Mouse (Mus musculus): ENCODE data around the gene Tubg2. TPM values are rescaled to one million over a fixed set of nuclear protein-coding genes. Genes with fewer than 3 reads are reported as not detected.

Tubg2 gene
- polyA plus RNA-seq, 1 experiment from 2014 or later, result 2.3 TPM

DNA sequence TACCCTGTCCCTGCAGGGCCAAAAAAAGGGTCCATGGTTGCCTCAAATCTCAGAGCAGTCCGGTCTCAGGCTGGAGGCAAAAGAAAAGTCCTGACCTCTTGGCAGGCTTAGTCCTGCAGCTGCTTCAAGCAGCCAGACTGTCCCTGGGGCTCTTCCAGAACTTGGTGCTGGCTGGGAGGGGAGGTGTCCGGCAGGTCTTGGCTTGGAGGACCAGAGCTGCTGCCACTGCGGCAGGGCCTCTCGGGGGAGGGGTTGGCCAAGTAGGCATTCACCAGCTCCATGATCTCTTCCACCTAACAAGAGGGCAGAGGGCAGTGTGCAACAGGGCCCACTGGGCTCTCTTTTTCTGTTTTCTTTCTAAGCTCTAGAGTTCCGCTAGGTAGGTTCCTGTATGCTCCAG, 7.1 kb downstream of the Tubg2 start:
- no peak for DNase-seq (ENCODE audit: extremely low spot score, low spot score)
- WGBS, result 55% methylated on average over 5 of the region's 5 CpGs
- H3K27me3 ChIP-seq (ENCODE audit: poor library complexity, severe bottlenecking), result peaks cover 76% of the 10 kb centered on the region
- H3K4me1 ChIP-seq, result peaks cover 38% of the 10 kb centered on the region
- no peaks in the 10 kb centered on the region for H3K9me3 ChIP-seq
- no peak overlapping the region for H3K27ac ChIP-seq
- H3K36me3 ChIP-seq (replicated peaks), result peaks cover 24% of the 10 kb centered on the region
- no peak overlapping the region for H3K4me3 ChIP-seq

DNA sequence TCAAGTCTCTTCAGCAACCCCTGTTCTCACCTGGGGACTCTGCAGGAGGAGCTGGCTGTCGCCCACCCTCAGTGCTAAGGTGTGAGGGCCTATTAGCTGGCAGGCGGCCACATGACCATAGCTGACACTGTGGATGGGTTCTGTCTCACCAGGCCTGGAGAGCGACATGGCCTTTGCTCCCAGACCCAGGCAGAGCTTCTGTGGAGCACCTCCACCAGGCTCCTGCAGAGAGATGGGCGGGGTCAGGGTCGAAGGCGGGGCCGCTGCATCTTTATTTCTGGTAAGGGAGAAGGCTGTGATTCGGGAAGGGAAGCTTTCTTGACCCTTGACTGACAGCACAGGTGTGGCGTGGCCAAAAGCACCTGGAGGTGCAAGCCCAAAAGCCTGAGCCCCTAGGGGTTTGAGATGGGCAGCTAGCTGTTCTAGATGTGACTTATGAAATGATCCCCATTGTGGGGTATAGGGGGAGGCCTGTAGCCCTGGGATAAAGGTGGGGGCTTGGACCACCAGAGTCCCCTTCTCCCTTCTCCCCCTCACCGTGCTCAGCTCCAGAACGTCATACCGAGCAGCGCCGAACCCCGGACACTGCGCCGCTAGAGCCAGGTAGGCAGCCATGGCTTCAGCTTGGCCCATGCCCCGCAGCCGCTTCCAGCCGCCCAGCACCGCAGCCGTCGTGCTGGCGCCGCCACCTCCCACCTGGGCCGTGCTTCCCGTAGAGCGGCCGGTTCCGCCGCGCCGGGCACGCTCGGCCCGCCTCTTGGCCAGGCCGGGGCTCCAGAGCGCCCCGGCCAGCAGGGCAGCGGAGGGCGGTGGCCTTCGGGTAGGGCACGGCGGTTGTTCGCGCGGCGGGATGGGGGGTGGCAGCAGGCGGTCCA, 8.0 kb downstream of the Tubg2 start:
- WGBS, result 5% methylated on average over 49 of the region's 49 CpGs
- peaks cover 40% of the 10 kb centered on the region for H3K4me1 ChIP-seq
- peaks cover 28% of the 10 kb centered on the region for H3K36me3 ChIP-seq (replicated peaks)
- H3K9me3 ChIP-seq, result no peaks in the 10 kb centered on the region
- DNase-seq (ENCODE audit: extremely low spot score, low spot score), result no peak
- 0 out of 2 replicates have a peak overlapping the region, but pooled peaks have one; percentile 22 for H3K27ac ChIP-seq
- H3K27me3 ChIP-seq (ENCODE audit: poor library complexity, severe bottlenecking), result peaks cover 80% of the 10 kb centered on the region
- peak overlapping the region; percentile 43 for H3K4me3 ChIP-seq

GRCm38 (mm10) chr11:101164351-101164665, 8.6 kb downstream of the Tubg2 start:
- 2% methylated on average over 21 of the region's 21 CpGs for WGBS
- H3K9me3 ChIP-seq, result no peaks in the 10 kb centered on the region
- DNase-seq (ENCODE audit: extremely low spot score, low spot score), result no peak
- H3K4me3 ChIP-seq, result peak overlapping the region; percentile 43
- H3K27ac ChIP-seq, result 0 out of 2 replicates have a peak overlapping the region, but pooled peaks have one; percentile 22
- H3K27me3 ChIP-seq (ENCODE audit: poor library complexity, severe bottlenecking), result peaks cover 86% of the 10 kb centered on the region
- peaks cover 28% of the 10 kb centered on the region for H3K36me3 ChIP-seq (replicated peaks)
- peaks cover 46% of the 10 kb centered on the region for H3K4me1 ChIP-seq

GRCm38 (mm10) chr11:101164677-101165580, 9.2 kb downstream of the Tubg2 start:
- DNase-seq (ENCODE audit: extremely low spot score, low spot score), result no peak

GRCm38 (mm10) chr11:101166357-101166756, 10.7 kb downstream of the Tubg2 start:
- WGBS, result 34% methylated on average over 14 of the region's 14 CpGs
- Histone ChIP-seq H3K36me3 (replicated peaks) (peaks cover 28% of the 10 kb centered on the region), H3K9me3 (no peaks in the 10 kb centered on the region), H3K27me3 (ENCODE audit: poor library complexity, severe bottlenecking) (peaks cover 99% of the 10 kb centered on the region), H3K4me3 (no peak overlapping the region), H3K4me1 (peaks cover 66% of the 10 kb centered on the region), H3K27ac (no peak overlapping the region)
- DNase-seq (ENCODE audit: extremely low spot score, low spot score), result no peak

More at GRCm38 (mm10) chr11:101164677-101165580, 9.2 kb downstream of the Tubg2 start:
- peaks cover 28% of the 10 kb centered on the region for H3K36me3 ChIP-seq (replicated peaks)
- no peaks in the 10 kb centered on the region for H3K9me3 ChIP-seq
- peaks cover 92% of the 10 kb centered on the region for H3K27me3 ChIP-seq (ENCODE audit: poor library complexity, severe bottlenecking)
- peak overlapping the region; percentile 43 for H3K4me3 ChIP-seq
- peaks cover 52% of the 10 kb centered on the region for H3K4me1 ChIP-seq
- H3K27ac ChIP-seq, result no peak overlapping the region
- 6% methylated on average over 35 of the region's 35 CpGs for WGBS

DNA sequence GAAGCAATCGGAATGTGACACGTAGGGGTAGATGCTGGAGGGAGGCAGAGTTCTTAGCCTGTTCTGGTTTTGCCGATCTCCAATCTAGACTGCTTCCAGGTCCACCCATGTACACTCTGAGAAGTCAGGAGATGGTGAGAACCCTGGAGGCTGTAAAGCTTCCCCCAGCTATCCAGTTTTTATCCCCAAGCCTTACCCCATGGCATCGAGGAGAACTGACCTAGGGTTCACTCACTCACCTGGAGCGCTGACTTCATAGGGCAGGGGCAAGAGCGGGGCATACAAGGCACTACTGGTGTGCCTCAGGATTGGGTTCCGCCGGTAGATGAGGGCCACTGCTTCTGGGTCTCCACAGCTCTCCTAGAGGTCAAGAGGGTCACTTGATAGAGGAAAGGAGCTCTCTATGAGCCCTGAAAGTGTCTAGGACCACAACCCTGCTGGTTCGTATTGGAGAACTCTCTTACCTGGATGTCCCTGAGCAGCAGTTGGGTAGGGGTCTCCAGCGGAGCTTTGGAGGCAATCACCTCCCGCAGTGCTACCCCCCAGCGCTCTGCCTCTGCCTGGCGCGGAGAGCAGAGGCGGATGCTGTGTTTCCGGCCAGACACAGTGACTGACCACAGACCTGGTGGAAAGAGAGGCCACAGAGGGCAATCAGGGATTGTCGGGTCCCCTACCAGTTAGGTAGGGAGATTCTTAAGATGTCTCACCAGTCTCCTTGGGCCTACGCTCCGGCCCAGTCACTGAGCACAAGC, 11.7 kb downstream of the Tubg2 start:
- DNase-seq (ENCODE audit: extremely low spot score, low spot score), result no peak
- Histone ChIP-seq H3K27me3 (ENCODE audit: poor library complexity, severe bottlenecking) (peaks cover 96% of the 10 kb centered on the region), H3K4me3 (no peak overlapping the region), H3K36me3 (replicated peaks) (peaks cover 28% of the 10 kb centered on the region), H3K9me3 (no peaks in the 10 kb centered on the region), H3K27ac (no peak overlapping the region), H3K4me1 (peaks cover 77% of the 10 kb centered on the region)
- 39% methylated on average over 19 of the region's 19 CpGs for WGBS

DNA sequence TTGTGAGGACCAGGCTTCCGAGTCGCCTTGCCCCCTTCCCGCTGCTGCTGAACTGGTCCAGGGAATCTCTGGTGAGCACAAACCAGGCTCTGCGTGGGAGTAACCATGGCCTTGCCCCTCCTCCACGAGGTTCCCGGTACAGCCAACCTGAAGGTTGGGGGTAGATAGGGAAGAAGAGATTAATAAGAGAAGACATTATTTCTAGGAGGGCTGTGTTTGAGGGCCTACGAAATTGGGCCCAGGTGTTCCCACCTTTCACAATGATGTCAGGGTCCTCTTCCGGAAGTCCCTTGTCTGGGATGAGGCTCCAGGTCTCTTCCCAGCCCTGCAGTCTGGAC, 12.2 kb downstream of the Tubg2 start:
- Histone ChIP-seq H3K36me3 (replicated peaks) (peaks cover 28% of the 10 kb centered on the region), H3K27ac (no peak overlapping the region), H3K4me3 (no peak overlapping the region), H3K27me3 (ENCODE audit: poor library complexity, severe bottlenecking) (peaks cover 96% of the 10 kb centered on the region), H3K9me3 (no peaks in the 10 kb centered on the region), H3K4me1 (peaks cover 77% of the 10 kb centered on the region)
- no peak for DNase-seq (ENCODE audit: extremely low spot score, low spot score)
- 38% methylated on average over 8 of the region's 8 CpGs for WGBS

DNA sequence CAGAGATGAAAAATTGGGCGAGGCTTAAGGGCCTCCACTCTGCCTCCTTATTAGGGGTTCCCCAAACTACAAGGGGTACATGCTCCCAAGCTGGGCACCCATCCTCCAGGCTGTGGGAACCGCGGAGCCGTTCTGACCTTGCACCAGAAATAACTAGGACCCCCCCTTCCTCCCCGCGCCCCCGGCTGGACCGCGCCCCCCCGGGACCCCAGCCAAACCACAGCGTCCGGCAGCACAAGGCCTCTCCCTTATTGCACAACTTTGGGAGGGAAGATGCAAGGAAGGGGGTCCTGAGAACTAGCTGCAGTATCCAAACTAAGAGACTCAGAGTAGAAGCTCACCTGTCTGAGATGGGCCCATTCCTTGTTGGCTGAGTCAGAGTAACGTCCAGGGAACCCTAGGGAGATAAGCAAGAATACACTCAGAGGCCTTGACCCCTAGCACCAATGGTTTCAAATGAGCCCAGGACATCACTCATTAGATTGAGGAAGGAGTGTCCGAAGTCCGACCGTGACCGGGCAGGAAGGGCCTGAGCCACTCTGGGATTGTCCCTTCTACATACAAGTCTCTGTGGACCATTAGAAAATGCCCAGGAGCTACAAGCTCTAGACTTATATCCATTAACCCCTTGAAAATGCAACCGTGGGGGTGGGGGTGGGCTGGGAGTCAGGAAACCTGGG, 12.7 kb downstream of the Tubg2 start:
- H3K4me1 ChIP-seq, result peaks cover 77% of the 10 kb centered on the region
- H3K27ac ChIP-seq, result no peak overlapping the region
- peaks cover 25% of the 10 kb centered on the region for H3K36me3 ChIP-seq (replicated peaks)
- H3K27me3 ChIP-seq (ENCODE audit: poor library complexity, severe bottlenecking), result peaks cover 96% of the 10 kb centered on the region
- H3K4me3 ChIP-seq, result no peak overlapping the region
- 62% methylated on average over 18 of the region's 18 CpGs for WGBS
- no peaks in the 10 kb centered on the region for H3K9me3 ChIP-seq
- DNase-seq (ENCODE audit: extremely low spot score, low spot score), result no peak

DNA sequence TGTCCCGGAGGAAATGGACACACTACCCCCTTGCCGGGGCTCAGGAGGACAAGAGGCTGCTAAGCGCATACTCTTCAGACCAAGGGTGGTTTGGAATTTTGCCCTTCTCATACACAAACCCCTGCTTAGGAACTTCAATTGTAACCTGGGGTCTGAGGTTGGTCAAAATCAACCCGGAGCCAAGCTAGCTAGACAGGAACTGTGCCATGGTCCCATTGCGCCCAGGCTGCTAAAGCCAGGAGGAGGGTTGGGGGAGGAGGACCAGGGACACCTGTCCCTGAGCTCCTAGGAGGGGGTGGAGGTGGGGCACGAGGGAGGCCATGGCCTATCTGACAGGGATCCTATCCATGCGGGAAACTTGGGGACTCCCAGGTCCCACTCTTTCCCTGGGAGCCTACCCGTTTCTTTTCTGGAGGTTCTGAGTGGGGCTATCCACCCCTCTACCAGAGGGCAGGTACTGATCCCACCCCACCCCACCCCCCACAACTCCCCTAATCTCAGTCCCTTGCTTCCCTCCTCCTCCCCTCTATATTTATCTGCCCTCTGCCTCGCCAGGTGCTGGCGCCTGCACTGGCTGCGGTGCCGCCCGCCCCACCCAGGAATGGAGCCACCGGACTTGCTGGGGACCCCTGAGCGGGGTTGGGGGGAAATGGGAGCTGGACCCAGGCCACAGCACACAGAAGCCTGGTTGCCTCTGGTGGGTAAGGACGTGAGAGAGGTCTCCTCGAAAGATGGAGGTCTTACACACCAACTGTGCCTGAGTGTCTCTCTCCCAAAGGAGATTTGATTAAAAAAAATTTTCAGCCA, 13.8 kb downstream of the Tubg2 start:
- WGBS, result 12% methylated on average over 17 of the region's 17 CpGs
- Histone ChIP-seq H3K27ac (no peak overlapping the region), H3K36me3 (replicated peaks) (peaks cover 20% of the 10 kb centered on the region), H3K4me3 (peak overlapping the region; percentile 71), H3K9me3 (no peaks in the 10 kb centered on the region), H3K27me3 (ENCODE audit: poor library complexity, severe bottlenecking) (peaks cover 96% of the 10 kb centered on the region), H3K4me1 (peaks cover 77% of the 10 kb centered on the region)
- DNase-seq (ENCODE audit: extremely low spot score, low spot score), result no peak

- Histone ChIP-seq H3K4me3 (peak within 1 kb of the TSS; percentile 71), H3K9me3 (no peaks in the 10 kb centered on the region), H3K36me3 (replicated peaks) (peaks cover 20% of the 10 kb centered on the region), H3K27ac (peak within 1 kb of the TSS; percentile 82), H3K4me1 (peaks cover 77% of the 10 kb centered on the region), H3K27me3 (ENCODE audit: poor library complexity, severe bottlenecking) (peaks cover 96% of the 10 kb centered on the region)
- no peak for DNase-seq (ENCODE audit: extremely low spot score, low spot score)
- WGBS, result under 1% methylated on average over 35 of the region's 35 CpGs
Measured at GRCm38 (mm10) chr11:101170354-101170810, 14.7 kb downstream of the Tubg2 start, which contains the start of gene Cntnap1. TSS of gene Cntnap1 (plus strand) at chr11:101170523.

- Histone ChIP-seq H3K4me1 (peaks cover 81% of the 10 kb centered on the region), H3K27me3 (ENCODE audit: poor library complexity, severe bottlenecking) (peaks cover 96% of the 10 kb centered on the region), H3K9me3 (no peaks in the 10 kb centered on the region), H3K4me3 (peak within 1 kb of the TSS; percentile 71), H3K27ac (peak within 1 kb of the TSS; percentile 82), H3K36me3 (replicated peaks) (peaks cover 19% of the 10 kb centered on the region)
- DNase-seq (ENCODE audit: extremely low spot score, low spot score), result peak; percentile 98
- WGBS, result under 1% methylated on average over 50 of the region's 50 CpGs
Measured at GRCm38 (mm10) chr11:101170811-101171610, 15.3 kb downstream of the Tubg2 start, which contains the start of gene Plekhh3. TSS of gene Plekhh3 (minus strand) at chr11:101171351.

All from forebrain, embryonic 10.5 days (tissue).